Mouse (Mus musculus) limb, embryonic 15.5 days (tissue): ENCODE measurements around the gene Dad1. TPM values are rescaled to one million over a fixed set of nuclear protein-coding genes. Genes with fewer than 3 reads are reported as not detected.

ENCODE experiments used
- ATAC-seq: fragments of 200-750 bp; cut with Nextera tagmentation; 2 replicates; pipeline ENCODE4 v1.8.0; 2017; ENCODE audit warnings: low read depth, moderate TSS enrichment; ENCODE audit not compliant: insufficient number of reproducible peaks, low FRiP score, low TSS enrichment
- H3K27ac ChIP-seq: fragments of 300-500 bp; sonication (generic); 2 replicates; pipeline ENCODE4 v1.5.1; 2015; ENCODE audit warnings: moderate library complexity, mild to moderate bottlenecking, inconsistent platforms
- H3K27me3 ChIP-seq: fragments of 300-500 bp; sonication (generic); 2 replicates; pipeline ENCODE4 v1.6.1; 2015; ENCODE audit warnings: inconsistent platforms
- H3K36me3 ChIP-seq: fragments of 300-500 bp; sonication (generic); 2 replicates; pipeline ENCODE4 v1.6.1; 2015; ENCODE audit warnings: inconsistent platforms
- H3K4me1 ChIP-seq: fragments of 300-500 bp; sonication (generic); 2 replicates; pipeline ENCODE4 v1.6.1; 2015; ENCODE audit warnings: inconsistent platforms
- H3K4me2 ChIP-seq: fragments of 300-500 bp; sonication (generic); 2 replicates; pipeline ENCODE4 v1.6.1; 2015; ENCODE audit warnings: mild to moderate bottlenecking, inconsistent platforms
- H3K4me3 ChIP-seq: fragments of 300-500 bp; sonication (generic); 2 replicates; pipeline ENCODE4 v1.5.1; 2015; ENCODE audit warnings: mild to moderate bottlenecking, inconsistent platforms
- H3K9ac ChIP-seq: fragments of 300-500 bp; sonication (generic); 2 replicates; pipeline ENCODE4 v1.6.1; 2015; ENCODE audit warnings: inconsistent platforms
- H3K9me3 ChIP-seq: fragments of 300-500 bp; sonication (generic); 2 replicates; pipeline ENCODE4 v1.6.1; 2016; ENCODE audit warnings: inconsistent platforms
- WGBS: fragments of 180-500 bp; shearing (Covaris S2); methylation state at CpG from one replicate; pipeline ENCODE4 v1.1.7; 2015; 5-methylcytosine and 5-hydroxymethylcytosine counted together
- polyA plus RNA-seq: library from polyadenylated mRNA; unstranded; fragments of >200 nt; fragmentation: Nextera tagmentation; extraction: Ambion mirVana; gene quantifications from 2 replicates; pipeline ENCODE4 v1.2.1, GENCODE M21; 2015

Gene Dad1
- polyA plus RNA-seq, 1 experiment from 2014 or later: 403 TPM

DNA sequence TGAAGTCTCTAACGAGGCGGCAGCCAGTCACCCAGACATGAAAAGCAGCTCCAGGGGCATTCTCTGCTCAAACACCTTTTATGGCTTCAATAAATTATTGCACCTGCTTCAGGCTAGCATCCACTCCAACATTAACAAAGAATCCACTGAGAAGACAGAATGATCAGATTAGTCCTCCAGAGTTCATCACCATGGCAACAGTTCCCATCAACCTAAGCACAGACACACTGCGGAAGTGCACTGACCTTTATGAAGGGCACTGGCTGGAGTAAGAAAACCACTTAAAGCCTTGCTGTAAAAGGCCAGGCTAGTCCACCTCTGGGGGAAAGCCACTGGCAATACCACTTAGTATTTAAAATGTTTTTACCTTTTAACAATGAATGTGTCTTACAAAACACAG, 9.7 kb downstream of the Dad1 start:
- Histone ChIP-seq H3K27me3 (no peaks in the 10 kb centered on the region), H3K4me2 (no peak overlapping the region), H3K36me3 (peaks cover 60% of the 10 kb centered on the region), H3K27ac (no peak overlapping the region), H3K9ac (no peak overlapping the region), H3K4me3 (no peak overlapping the region), H3K4me1 (no peaks in the 10 kb centered on the region), H3K9me3 (no peaks in the 10 kb centered on the region)
- no peak for ATAC-seq
- 38% methylated on average over 3 of the region's 3 CpGs for WGBS

DNA sequence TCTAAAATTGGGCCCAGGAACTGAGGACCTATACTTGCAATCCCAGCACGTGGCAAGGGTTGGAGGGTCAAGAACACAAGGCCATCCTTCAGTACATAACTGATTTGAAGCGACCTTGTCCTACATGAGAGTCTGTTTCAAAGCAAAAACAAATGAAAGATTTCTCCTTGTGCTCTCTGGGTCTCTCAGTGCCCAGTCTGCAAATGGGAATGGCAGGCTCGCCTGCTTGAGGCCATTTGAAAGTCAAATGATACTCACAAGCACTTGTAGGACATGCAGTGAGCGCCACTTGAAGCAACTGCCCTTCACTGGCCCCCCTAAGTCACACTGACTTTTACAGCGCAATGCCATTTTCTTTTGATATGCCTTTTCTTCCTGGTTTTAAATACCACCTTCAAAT, 13.4 kb downstream of the Dad1 start:
- WGBS: 87% methylated on average over 5 of the region's 5 CpGs
- H3K27me3 ChIP-seq: no peaks in the 10 kb centered on the region
- peaks cover 58% of the 10 kb centered on the region for H3K36me3 ChIP-seq
- ATAC-seq: no peak
- no peak overlapping the region for H3K4me2 ChIP-seq
- H3K9me3 ChIP-seq: no peaks in the 10 kb centered on the region
- no peaks in the 10 kb centered on the region for H3K4me1 ChIP-seq
- H3K9ac ChIP-seq: no peak overlapping the region
- no peak overlapping the region for H3K4me3 ChIP-seq
- H3K27ac ChIP-seq: no peak overlapping the region

DNA sequence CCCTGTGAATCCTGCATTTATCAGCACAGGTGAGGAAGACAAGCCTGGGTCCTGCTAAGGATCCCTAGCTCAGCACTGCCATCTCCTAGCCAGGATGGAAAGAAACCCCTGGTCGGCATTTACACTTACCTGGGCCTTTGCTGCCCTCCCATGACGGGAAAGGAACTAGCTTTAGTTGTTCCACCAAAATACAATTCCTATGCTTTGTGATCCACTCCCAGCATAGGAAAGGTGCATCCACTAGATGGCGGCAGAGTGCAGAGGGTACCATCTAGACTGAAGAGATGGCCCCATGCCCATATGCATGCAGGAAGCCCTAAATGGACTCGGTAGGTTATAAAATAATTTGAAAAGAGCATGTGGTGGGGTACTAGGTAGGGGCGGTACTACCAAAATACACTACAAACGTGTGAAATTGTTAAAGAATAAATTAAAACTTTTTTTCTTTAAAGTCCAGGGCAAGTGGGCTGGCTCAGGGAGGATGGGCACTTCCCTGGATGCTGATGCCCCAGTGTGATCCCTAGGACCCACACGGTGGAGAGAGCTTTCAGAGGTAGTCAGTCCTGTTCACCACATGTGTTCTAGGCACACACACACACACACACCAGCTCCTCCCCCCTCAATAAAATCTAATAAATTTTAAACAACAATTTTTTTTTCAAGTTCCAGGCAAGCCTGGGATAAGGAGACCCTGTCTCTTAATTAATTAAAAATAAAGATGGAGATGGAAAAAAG, 14.7 kb downstream of the Dad1 start:
- peaks cover 64% of the 10 kb centered on the region for H3K36me3 ChIP-seq
- H3K9me3 ChIP-seq: no peaks in the 10 kb centered on the region
- no peaks in the 10 kb centered on the region for H3K27me3 ChIP-seq
- WGBS: 14% methylated on average over 7 of the region's 7 CpGs
- 0 out of 2 replicates have a peak, but pooled peaks cover 4% of the 10 kb centered on the region for H3K4me1 ChIP-seq
- H3K4me2 ChIP-seq: no peak overlapping the region
- H3K9ac ChIP-seq: no peak overlapping the region
- no peak overlapping the region for H3K27ac ChIP-seq
- no peak overlapping the region for H3K4me3 ChIP-seq
- ATAC-seq: no peak

DNA sequence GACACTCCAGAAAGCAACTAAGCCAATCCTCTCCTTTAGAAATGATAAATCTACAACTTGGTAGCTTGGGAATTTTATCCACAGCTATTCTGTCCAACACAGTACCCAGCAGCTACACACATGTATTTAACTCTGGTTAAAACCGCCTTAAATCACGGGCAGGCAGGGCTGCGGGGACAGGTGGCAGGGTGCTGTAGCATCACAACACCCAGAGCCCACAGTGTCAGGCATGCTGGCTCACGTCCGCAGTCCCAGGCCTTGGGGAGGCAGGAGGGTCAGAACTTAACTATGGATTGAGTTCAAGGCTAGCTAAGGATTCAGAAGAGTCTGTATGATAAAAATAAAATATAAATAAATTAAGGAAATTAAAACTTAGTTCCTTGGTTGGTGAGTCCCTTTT, 17.0 kb downstream of the Dad1 start:
- Histone ChIP-seq H3K36me3 (peaks cover 45% of the 10 kb centered on the region), H3K27ac (no peak overlapping the region), H3K4me1 (peaks cover 19% of the 10 kb centered on the region), H3K4me2 (no peak overlapping the region), H3K4me3 (no peak overlapping the region), H3K27me3 (no peaks in the 10 kb centered on the region), H3K9ac (no peak overlapping the region), H3K9me3 (no peaks in the 10 kb centered on the region)
- WGBS: 82% methylated on average over 5 of the region's 5 CpGs
- ATAC-seq: no peak

DNA sequence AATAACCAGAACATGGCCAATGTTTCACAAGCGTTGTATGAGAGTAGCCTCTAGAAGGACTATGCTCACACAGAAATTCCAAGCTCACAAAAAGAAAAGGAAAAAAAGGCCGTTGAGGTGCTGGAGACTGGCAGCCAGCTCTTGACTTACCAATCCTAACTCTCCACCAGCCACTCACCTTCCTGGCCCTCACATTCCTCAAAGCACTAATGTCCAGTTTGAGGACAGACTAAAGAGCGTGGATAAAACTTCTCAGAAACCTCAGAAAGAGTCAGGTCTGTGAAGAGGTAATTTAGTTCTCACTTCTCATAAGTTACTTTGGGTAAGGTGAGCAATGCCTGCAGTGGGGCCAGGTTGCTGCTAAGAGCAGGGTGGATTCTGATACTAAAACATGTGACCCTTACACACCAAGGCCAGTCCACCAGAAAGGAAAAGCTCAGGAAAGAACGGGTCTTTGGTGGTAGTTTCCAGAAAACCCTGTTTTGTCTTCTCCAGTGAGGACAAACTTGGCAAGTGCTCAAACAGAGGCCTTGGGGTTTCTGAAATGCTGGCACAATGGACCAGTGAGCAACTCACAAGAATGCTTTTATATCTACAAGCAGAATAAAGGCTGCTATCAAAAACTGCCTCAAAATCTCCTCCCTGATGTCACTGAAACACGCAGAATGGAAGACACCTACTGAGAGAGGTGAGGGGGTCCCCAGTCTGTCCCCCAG, 17.9 kb downstream of the Dad1 start:
- H3K4me1 ChIP-seq: peaks cover 19% of the 10 kb centered on the region
- no peak overlapping the region for H3K4me2 ChIP-seq
- peaks cover 36% of the 10 kb centered on the region for H3K36me3 ChIP-seq
- no peak overlapping the region for H3K4me3 ChIP-seq
- WGBS: 90% methylated on average over 5 of the region's 5 CpGs
- no peak overlapping the region for H3K9ac ChIP-seq
- H3K9me3 ChIP-seq: no peaks in the 10 kb centered on the region
- H3K27ac ChIP-seq: no peak overlapping the region
- ATAC-seq: no peak
- no peaks in the 10 kb centered on the region for H3K27me3 ChIP-seq

DNA sequence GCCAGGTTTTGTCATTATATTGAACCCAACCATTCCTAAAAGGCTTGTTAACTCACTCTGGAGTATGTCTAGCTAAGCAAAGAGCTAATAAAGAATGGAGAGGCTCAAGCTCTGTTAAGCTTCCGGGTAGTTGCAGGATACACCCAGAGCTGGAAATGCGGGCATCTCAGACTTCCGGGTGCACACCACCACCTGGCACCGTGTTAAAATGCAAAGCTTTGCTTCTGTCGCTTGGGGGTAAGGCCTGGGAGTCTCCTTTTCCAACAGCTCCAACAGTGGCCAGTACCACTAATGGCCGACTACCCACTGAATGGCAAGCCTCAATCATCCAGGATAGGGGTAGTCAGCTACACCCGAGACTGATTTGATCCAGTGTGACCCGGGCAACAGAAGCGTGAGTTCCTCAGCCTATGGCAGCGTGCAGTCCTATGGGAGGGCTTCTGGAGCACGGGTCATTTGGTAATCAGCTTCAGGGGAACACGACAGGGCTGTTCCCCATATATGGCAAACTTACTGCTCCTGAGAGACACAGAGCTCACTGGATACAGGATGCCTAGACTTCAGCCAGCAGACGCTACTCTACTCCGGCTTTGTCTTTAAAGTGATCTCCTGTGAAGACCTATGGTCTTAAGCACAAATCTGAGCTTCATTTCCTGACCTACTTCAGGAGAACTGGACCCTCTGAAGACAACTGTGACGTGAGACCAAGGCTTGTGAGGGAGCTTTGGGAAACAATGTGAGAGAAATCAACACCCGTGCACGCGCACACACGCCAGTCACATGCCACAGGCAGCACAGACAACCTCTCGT, 19.5 kb downstream of the Dad1 start:
- Histone ChIP-seq H3K9me3 (no peaks in the 10 kb centered on the region), H3K36me3 (peaks cover 24% of the 10 kb centered on the region), H3K27ac (peak overlapping the region; percentile 76), H3K4me3 (no peak overlapping the region), H3K9ac (no peak overlapping the region), H3K27me3 (no peaks in the 10 kb centered on the region), H3K4me2 (no peak overlapping the region), H3K4me1 (peaks cover 19% of the 10 kb centered on the region)
- WGBS: 67% methylated on average over 20 of the region's 20 CpGs
- ATAC-seq: no peak

DNA sequence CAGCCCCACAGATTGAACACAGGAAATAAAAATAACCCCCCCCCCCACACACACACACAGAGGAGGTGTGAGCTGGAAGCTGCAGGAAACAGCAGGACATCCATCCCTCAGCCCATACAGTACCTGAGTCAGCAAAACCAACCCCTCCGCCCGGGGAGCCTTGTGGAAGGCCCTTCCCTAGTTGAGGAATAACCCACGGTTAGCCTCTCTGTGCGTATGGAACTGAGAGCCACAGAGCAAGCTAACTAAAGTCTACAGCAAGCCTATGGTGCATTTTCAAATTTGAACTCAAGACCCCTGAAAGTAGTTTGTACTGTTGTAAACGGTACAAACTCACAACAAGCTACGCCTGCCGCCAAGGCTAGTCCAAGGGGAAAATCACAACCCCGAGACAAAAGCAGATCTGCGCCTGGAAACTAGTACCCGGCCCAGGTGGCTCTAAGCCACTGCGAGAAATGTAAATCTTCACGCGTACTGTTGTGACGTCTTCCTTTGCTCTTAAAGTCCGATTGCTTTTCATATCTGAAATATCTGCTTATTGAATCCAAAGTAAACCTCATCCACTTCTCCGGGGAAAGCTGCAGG, 20.3 kb downstream of the Dad1 start:
- H3K9ac ChIP-seq: no peak overlapping the region
- H3K27ac ChIP-seq: peak overlapping the region; percentile 76
- no peak overlapping the region for H3K4me3 ChIP-seq
- no peak; the same call in 1 of the 2 replicates for ATAC-seq
- WGBS: 60% methylated on average over 16 of the region's 16 CpGs
- H3K4me1 ChIP-seq: peaks cover 26% of the 10 kb centered on the region
- no peaks in the 10 kb centered on the region for H3K9me3 ChIP-seq
- H3K36me3 ChIP-seq: peaks cover 24% of the 10 kb centered on the region
- no peak overlapping the region for H3K4me2 ChIP-seq
- H3K27me3 ChIP-seq: no peaks in the 10 kb centered on the region

DNA sequence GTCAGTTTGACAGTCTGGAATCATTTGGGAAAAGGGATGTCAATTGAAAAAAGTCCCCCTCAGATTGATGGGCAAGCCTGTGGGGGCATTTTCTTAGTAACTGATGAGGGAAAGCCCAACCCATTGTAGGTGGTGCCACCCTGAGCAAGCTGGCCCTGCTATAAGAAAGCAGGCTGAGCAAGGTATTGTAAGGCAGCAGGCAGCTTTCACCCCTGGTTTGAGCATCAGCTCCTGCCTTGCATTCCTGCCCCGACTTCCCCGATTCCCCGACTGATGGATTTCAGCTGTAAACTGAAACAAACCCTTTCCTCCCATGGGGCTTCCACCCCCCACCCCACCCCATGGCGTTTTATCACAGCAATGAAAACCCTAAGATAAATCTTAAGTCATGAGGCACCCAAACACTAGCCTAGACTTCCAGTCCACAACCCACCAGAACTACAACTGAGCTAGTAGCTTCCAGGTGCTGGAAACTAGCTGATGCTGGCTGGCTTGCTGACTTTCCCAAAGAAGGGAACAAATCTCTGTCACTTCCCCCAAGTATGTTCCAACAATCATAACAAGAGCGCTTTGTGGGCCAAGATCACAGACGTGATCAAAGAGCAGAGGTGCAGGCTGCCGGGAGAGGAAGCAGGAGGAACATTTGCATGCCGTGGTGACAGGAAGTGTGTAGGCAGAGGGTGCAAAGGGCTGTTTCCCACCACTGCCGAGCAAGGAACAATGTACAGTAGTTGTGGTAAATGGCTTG, 20.9 kb downstream of the Dad1 start:
- Histone ChIP-seq H3K9ac (no peak overlapping the region), H3K4me2 (no peak overlapping the region), H3K9me3 (no peaks in the 10 kb centered on the region), H3K4me1 (peaks cover 33% of the 10 kb centered on the region), H3K4me3 (no peak overlapping the region), H3K27me3 (no peaks in the 10 kb centered on the region), H3K36me3 (peaks cover 21% of the 10 kb centered on the region; the same call in 1 of the 2 replicates), H3K27ac (peak overlapping the region; percentile 76)
- peak; percentile 59; the same call in 1 of the 2 replicates for ATAC-seq
- WGBS: 12% methylated on average over 9 of the region's 9 CpGs

DNA sequence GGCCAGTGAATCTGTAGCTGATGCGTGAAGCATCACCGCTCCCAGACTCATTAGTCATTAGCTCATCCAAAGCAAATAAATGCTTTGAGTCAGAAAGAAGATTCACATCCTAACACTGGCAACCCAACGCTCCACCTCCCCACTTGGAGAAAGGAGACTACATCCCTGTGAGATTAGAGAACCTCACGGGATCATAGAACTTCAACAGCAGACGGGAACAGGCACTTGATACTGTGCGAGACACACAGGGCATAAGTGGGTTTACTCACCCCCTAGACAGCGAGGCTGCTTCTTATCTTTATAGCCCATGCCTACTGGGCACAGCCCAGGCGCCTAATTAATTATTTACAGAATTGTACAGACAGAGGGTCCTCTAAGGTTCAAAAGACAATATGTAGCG, 21.8 kb downstream of the Dad1 start:
- Histone ChIP-seq H3K36me3 (peaks cover 20% of the 10 kb centered on the region; the same call in 1 of the 2 replicates), H3K4me1 (peaks cover 39% of the 10 kb centered on the region), H3K9me3 (no peaks in the 10 kb centered on the region), H3K4me2 (no peak overlapping the region), H3K4me3 (no peak overlapping the region), H3K27ac (no peak overlapping the region), H3K27me3 (no peaks in the 10 kb centered on the region), H3K9ac (no peak overlapping the region)
- 65% methylated on average over 9 of the region's 9 CpGs for WGBS
- ATAC-seq: no peak

DNA sequence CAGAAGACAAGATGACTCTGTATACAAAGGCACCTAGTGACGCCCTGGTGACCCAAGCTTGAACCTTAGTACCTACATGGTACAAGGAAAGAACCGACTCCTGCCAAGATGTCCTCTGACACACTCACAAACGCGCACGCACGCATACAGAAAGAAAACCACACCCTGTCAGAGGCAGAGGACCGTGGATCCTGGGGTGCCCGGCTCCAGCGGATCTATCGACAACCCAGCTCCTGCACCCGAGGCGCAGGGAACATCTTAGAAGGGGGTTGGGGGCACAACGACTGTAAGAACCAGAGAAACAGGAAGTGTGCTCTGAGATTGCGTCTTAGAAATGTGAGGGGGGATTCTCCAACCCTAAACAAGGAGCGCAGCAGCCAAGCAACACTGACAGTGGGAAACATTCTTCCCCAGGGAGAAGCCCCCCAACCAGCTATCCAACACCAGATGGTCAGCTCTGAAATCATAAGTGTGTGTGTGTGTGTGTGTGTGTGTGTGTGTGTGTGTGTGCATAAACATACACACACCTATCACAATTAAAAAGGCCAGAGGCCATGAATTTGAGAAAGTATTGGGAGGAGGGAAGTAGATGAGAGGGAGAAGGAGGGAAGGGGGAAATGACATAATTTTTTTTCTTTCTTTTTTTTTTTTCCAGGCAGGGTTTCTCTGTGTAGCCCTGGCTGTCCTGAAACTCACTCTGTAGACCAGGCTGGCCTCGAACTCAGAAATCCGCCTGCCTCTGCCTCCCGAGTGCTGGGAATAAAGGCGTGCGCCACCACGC, 22.5 kb downstream of the Dad1 start:
- no peaks in the 10 kb centered on the region for H3K9me3 ChIP-seq
- H3K27me3 ChIP-seq: no peaks in the 10 kb centered on the region
- ATAC-seq: no peak
- no peak overlapping the region for H3K4me2 ChIP-seq
- no peak overlapping the region for H3K4me3 ChIP-seq
- H3K27ac ChIP-seq: no peak overlapping the region
- WGBS: 80% methylated on average over 21 of the region's 21 CpGs
- H3K36me3 ChIP-seq: peaks cover 15% of the 10 kb centered on the region; the same call in 1 of the 2 replicates
- H3K9ac ChIP-seq: no peak overlapping the region
- H3K4me1 ChIP-seq: peaks cover 43% of the 10 kb centered on the region
